Mouse (Mus musculus) megakaryocyte, embryonic 14.5 days (primary cell): ENCODE measurements around the gene Hk3. TPM values are rescaled to one million over a fixed set of nuclear protein-coding genes. Genes with fewer than 3 reads are reported as not detected.

ENCODE experiments used
- H3K27me3 ChIP-seq: replicated peaks from 2 replicates; pipeline ENCODE3; 2012; ENCODE audit warnings: inconsistent platforms
- H3K36me3 ChIP-seq: replicated peaks from 2 replicates; pipeline ENCODE3; 2012; ENCODE audit warnings: low read length, inconsistent platforms, mixed read lengths
- H3K4me1 ChIP-seq: 2 replicates; pipeline ENCODE4 v1.6.1; 2012; ENCODE audit warnings: inconsistent platforms
- H3K4me3 ChIP-seq: replicated peaks from 2 replicates; pipeline ENCODE3; 2012; ENCODE audit warnings: moderate library complexity, mild to moderate bottlenecking, inconsistent platforms
- H3K9me3 ChIP-seq: 2 replicates; pipeline ENCODE4 v1.6.1; 2012; ENCODE audit warnings: inconsistent platforms
- FLI1 ChIP-seq: IDR thresholded peaks from 2 replicates; pipeline ENCODE4 v1.6.1; 2012; ENCODE audit warnings: low read length, inconsistent platforms, mixed read lengths
- GATA1 ChIP-seq: IDR thresholded peaks from 3 replicates; pipeline ENCODE4 v1.6.1; 2012; ENCODE audit warnings: mixed read lengths, low read length, inconsistent platforms, borderline replicate concordance
- polyA plus RNA-seq: library from polyadenylated mRNA; stranded (reverse); fragments of >175 nt; gene quantifications from 2 replicates; pipeline ENCODE4 v1.2.3, GENCODE M21; 2012; ENCODE audit warnings: low replicate concordance; ENCODE audit not compliant: insufficient read depth

Hk3 gene
- polyA plus RNA-seq, 1 experiment: 10.3 TPM

DNA sequence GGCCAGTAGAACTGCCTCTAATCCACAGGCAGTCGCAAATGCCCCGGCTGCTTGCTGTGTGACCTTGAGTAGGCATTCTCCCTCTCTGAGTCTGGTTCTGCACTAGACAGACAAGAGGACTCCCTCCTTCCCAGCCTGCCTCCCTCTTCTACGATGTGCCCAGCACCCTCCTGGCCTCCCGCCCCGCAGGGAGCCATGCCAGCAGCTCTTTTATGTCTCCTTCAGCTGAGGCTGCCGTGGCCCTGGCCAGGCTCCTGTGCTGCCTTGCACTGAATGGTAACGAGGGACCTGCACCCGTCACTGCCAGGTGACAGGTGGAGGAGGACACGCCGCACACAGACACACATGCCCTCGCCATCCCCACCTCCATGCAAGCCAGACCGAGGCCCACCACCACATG, 40.2 kb downstream of the Hk3 start:
- Histone ChIP-seq H3K36me3 (no peaks in the 10 kb centered on the region), H3K4me3 (no peak overlapping the region), H3K9me3 (no peaks in the 10 kb centered on the region), H3K27me3 (peaks cover 82% of the 10 kb centered on the region), H3K4me1 (peaks cover 5% of the 10 kb centered on the region; the same call in 1 of the 2 replicates)
- TF ChIP-seq FLI1 (no peak), GATA1 (no peak)

DNA sequence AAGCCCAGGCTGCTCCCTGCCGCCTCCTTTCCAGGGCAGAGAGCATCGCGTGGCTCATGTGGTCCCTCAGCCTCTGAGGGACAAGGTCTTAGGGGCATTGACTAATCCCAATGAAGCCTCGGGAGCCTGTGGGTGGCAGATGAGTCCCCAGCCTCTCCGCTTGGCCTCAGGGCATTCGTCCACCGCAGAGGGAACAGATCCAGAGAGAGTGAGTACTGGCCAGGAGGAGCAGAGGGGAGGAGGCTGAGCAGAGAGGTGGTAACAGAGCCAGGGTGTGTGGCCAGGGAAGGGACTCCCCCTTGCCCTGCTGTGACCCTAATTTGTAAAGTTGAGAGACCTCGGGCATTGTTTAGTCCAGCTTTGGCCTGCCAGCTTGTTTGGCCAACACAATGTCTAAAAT, 42.4 kb downstream of the Hk3 start:
- Histone ChIP-seq H3K9me3 (no peaks in the 10 kb centered on the region), H3K36me3 (no peaks in the 10 kb centered on the region), H3K4me1 (peaks cover 5% of the 10 kb centered on the region), H3K4me3 (no peak overlapping the region), H3K27me3 (peaks cover 75% of the 10 kb centered on the region)
- no peak for TF ChIP-seq GATA1
- no peak for TF ChIP-seq FLI1

DNA sequence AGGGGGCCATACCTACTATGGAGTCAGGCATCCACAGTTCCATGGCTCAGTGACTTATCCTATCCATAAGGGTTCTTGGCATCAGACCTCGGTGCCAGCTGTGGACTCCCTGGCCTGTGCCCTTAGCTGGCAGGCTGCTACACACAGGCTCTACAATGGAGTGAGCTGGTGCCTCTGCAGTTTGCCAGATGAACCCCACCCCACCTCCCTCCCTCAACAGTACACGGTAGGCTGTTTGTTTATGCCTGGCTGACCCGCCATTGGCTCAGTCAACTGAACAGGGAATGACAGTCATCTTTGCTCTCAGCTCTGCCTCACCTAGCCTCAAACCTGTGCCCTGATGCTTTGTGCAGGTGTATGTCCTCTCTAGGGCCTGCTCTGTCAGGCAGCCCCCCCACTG, 45.6 kb downstream of the Hk3 start:
- peaks cover 61% of the 10 kb centered on the region for H3K27me3 ChIP-seq
- TF ChIP-seq FLI1: no peak
- no peak for TF ChIP-seq GATA1
- H3K4me1 ChIP-seq: no peaks in the 10 kb centered on the region; the same call in 1 of the 2 replicates
- no peaks in the 10 kb centered on the region for H3K9me3 ChIP-seq
- H3K36me3 ChIP-seq: no peaks in the 10 kb centered on the region
- no peak overlapping the region for H3K4me3 ChIP-seq

DNA sequence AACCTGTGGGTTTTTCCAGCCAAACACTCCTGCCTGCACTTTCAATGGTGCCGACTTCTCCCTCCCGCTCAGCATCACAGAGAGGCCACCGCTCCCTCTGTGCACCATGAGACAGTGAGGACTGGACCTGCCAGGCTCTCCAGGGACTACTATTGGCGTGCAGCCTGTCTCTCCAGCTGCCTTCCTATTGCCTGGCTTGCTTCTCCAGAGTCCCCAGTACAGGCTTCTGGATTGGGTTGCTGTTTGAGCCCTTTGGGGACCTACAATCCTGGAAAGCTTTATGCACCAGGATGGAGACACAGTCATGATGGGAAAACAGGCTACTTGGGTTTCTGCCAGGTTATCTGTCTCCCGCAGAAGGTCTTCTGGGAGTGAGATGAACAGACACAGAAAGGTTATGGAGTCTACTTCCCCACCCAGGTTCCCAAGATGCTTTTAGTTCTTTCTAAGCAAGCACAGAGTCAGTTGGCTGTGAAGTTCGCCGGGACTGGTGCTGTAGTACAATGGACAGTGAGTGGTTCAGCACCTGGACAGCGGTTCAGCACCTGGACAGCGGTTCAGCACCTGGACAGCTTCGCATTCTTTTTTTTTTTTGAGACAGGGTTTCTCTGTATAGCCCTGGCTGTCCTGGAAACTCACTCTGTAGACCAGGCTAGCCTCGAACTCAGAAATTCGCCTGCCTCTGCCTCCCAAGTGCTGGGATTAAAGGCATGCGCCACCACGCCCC, 50.5 kb downstream of the Hk3 start:
- TF ChIP-seq FLI1 (no peak), GATA1 (no peak)
- Histone ChIP-seq H3K27me3 (peaks cover 46% of the 10 kb centered on the region), H3K36me3 (no peaks in the 10 kb centered on the region), H3K4me1 (no peaks in the 10 kb centered on the region; the same call in 1 of the 2 replicates), H3K9me3 (no peaks in the 10 kb centered on the region), H3K4me3 (no peak overlapping the region)

DNA sequence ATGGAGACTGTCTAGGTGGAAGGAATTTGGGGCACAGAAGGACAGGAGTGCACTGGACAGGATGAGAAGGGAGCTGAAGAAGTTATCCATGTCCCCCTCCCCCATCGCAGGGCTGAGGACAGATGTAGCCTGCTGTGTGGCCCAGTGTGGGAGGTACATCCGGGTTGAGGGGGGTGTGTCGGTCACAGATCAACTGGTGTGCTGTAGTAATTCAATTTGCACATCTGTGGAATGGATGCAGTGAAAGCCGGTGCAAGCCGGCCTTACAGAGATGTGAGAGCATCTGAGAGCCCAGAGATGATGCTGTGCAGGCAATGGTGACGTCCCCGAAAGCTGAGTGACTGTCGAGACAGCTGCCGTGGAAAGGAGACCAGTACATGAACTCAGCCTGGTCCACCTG, 51.7 kb downstream of the Hk3 start:
- Histone ChIP-seq H3K4me1 (no peaks in the 10 kb centered on the region), H3K36me3 (no peaks in the 10 kb centered on the region), H3K4me3 (no peak overlapping the region), H3K9me3 (no peaks in the 10 kb centered on the region), H3K27me3 (peaks cover 46% of the 10 kb centered on the region)
- no peak for TF ChIP-seq GATA1
- no peak for TF ChIP-seq FLI1

DNA sequence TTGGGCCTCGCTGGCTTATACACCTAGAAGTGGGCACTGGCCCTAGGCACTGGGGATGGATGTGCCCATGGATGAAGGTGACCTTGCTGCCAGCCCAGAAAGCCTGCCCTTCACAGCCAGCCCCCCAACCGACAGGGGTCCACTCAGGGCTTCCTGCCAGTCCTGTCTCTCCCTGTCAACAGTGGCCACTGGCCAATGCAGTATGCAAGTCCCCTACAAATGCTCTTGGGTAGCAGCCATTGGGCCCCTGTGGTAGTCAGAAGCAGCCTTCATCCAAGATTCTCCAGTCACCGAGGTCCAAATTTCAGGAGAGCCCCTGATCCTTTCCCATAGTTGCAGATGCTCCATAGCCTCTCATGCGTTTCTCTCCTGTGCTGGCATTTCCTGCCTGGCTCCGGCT, 52.5 kb downstream of the Hk3 start:
- Histone ChIP-seq H3K27me3 (peaks cover 43% of the 10 kb centered on the region), H3K36me3 (no peaks in the 10 kb centered on the region), H3K4me3 (no peak overlapping the region), H3K9me3 (no peaks in the 10 kb centered on the region), H3K4me1 (no peaks in the 10 kb centered on the region)
- TF ChIP-seq GATA1: no peak
- no peak for TF ChIP-seq FLI1

DNA sequence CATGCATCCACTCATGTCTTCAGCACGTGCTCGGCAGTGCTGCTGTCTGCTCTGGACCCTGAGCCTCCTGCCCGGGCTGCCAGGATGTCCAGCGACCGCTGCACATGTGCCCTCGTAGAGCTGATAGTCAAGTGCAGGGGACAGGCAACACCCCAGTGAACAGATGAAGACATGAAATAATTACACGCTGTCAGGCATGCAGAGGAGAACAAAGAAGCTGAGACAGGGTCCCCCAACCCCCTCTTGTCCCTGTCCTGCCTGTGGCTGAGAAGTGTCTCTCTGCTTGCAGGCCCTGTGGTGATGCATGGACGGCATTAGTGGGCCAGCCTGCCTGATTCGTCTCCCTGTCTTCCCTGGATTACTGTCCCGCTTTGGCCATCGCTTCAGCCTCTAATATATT, 53.7 kb downstream of the Hk3 start:
- H3K4me1 ChIP-seq: no peaks in the 10 kb centered on the region
- H3K4me3 ChIP-seq: no peak overlapping the region
- no peak for TF ChIP-seq FLI1
- no peak for TF ChIP-seq GATA1
- no peaks in the 10 kb centered on the region for H3K36me3 ChIP-seq
- H3K27me3 ChIP-seq: peaks cover 41% of the 10 kb centered on the region
- H3K9me3 ChIP-seq: no peaks in the 10 kb centered on the region

DNA sequence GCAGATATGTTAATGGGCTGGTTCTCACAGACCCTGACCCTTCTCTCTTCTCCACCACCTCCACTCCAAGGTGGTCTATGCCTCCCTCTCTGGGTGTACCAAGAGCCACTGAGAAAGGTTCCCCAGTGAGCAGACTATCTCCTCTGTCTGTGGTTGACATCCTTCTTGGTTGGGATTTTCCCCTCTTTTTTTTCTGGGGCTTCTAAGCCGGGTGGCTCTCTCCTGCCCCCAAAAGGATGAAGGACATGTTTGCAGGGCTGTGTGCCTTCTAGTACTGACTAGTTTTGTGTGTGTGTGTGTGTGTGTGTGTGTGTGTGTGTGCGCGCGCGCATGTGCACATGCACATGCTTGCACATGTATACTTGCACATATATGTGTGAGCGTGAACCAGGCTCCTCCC, 55.9 kb downstream of the Hk3 start:
- TF ChIP-seq GATA1 (no peak), FLI1 (no peak)
- H3K27me3 ChIP-seq: peaks cover 50% of the 10 kb centered on the region

DNA sequence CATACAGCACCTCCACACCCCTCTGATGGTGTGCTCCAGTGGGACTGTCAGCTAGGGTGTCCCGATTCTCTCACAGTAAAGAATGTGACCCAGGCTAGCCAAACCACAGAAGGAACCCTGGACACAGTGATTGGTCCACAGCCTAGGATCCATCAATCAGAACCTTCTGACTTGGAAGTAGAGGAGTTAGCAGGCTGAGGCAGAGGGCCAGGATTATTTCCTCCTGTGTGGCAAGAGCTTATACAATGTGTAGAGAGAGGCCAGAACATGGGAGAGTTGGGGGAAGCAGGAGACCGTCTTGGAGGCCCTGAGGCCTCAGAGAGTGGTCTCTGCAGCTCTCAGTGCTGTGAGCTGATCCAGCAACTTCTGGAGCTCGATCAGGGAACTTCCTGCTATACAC, 60.7 kb downstream of the Hk3 start:
- H3K36me3 ChIP-seq: no peaks in the 10 kb centered on the region
- peaks cover 8% of the 10 kb centered on the region; the same call in 1 of the 2 replicates for H3K4me1 ChIP-seq
- H3K4me3 ChIP-seq: no peak overlapping the region
- H3K9me3 ChIP-seq: no peaks in the 10 kb centered on the region
- TF ChIP-seq GATA1: no peak
- TF ChIP-seq FLI1: no peak
- peaks cover 76% of the 10 kb centered on the region for H3K27me3 ChIP-seq

More for the DNA sequence above, 55.9 kb downstream of the Hk3 start:
- Histone ChIP-seq H3K4me3 (no peak overlapping the region), H3K9me3 (no peaks in the 10 kb centered on the region), H3K36me3 (no peaks in the 10 kb centered on the region), H3K4me1 (no peaks in the 10 kb centered on the region)

DNA sequence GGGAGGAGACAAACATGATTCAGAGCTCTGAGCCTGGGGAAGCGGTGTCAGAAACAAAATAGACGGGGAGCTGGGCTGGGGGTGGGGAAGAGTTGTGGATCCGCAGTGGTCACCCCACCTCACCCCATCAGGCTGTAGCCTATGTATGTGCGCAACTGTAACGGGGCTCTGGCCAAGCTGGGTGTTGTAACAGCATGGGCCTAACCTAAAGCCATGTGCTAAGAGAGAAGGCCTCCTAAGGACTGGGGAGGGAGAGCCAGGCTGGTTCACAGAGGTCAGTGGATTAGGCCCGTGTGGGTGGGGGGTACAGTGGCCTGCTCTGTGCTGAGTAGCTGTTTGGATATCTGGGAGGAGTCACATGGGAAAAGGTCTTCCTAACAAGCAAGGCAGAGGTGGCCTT, 61.3 kb downstream of the Hk3 start:
- Histone ChIP-seq H3K36me3 (no peaks in the 10 kb centered on the region), H3K4me1 (peaks cover 8% of the 10 kb centered on the region; the same call in 1 of the 2 replicates), H3K27me3 (peaks cover 81% of the 10 kb centered on the region), H3K4me3 (no peak overlapping the region), H3K9me3 (no peaks in the 10 kb centered on the region)
- TF ChIP-seq FLI1 (no peak), GATA1 (no peak)

DNA sequence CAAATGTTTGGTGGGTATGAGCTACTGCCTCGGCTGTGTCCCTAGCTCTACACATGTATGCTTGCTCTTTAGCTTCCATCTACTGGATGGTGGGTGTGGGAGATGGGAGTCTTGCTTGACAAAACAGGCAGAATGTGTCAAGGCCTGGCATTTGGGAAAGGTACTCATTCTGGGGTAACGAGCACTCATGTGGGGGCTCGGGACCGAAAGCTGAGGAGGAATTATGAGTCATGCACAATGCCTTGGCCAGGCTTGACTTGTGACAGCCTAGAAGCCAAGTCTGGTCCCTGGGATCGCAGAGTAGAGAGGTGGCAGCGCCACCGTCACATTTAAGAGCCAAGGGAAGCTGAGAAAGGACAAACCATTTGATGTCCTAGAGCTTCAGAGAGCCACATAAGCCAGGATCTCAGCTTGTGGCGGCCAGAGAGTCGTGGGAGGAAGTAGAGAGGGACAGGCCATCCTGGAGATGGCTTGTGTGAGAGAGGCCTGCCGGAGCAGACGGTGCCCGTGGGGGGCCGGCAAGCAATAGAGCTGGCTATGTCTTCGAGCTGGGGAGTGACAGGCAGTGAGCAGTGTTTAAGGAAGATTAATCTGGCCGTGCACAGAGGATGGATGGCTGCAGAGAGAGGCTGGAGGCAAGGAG, 62.0 kb downstream of the Hk3 start:
- no peaks in the 10 kb centered on the region for H3K36me3 ChIP-seq
- H3K4me1 ChIP-seq: peaks cover 8% of the 10 kb centered on the region; the same call in 1 of the 2 replicates
- H3K27me3 ChIP-seq: peaks cover 82% of the 10 kb centered on the region
- H3K4me3 ChIP-seq: no peak overlapping the region
- no peak for TF ChIP-seq FLI1
- no peak for TF ChIP-seq GATA1
- no peaks in the 10 kb centered on the region for H3K9me3 ChIP-seq
